20 mouse cellular contexts compared by ENCODE assay signal in the genomic region with DNA sequence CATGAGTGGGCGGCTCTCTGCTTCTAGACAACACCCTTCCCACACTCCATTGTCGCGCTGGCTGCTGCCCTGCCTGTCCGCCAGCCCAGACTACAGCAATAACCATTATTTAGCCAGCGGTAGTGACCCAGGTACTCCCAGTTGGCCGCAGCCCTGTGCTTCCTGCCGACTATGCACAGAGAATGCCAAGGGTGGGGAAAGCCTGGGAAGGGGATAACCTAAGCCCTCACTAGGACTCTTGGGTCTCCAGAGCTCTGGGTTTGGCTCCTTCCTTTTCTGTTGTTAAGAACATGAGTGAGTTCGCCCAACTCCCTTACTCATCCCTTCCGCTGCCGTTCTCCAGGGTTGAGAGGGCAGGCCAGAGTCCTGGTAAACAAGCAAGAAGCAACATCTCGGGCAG. TPM values are rescaled to one million over a fixed set of nuclear protein-coding genes. Genes with fewer than 3 reads are reported as not detected.
DNase-seq lines count a peak whose midpoint lies in the region; ATAC-seq and TF ChIP-seq lines count a peak whose summit lies in the region.
"Had no signal": no experiment of that assay in that cellular context is flagged by ENCODE, and none has a peak within 500 bp of the region (broad histone marks: within the 10 kb centered on the region; RNA-seq: fewer than 3 reads in every experiment).

No protein-coding gene starts in this region.

- ATAC-seq in heart, embryonic 11.5 days (replicated peaks; ENCODE audit: insufficient number of reproducible peaks, low FRiP score, low TSS enrichment) = no peak
- ATAC-seq in lung, embryonic 15.5 days (ENCODE audit: borderline replicate concordance, extremely low read depth, low FRiP score, low TSS enrichment) = no peak
- ATAC-seq: forebrain, postnatal 0 days; hindbrain, embryonic 16.5 days had no signal

- 36% methylated on average over 11 of the region's 11 CpGs for WGBS in heart, adult 2 months
- WGBS in heart, embryonic 11.5 days (ENCODE audit: insufficient replicate concordance) = 85% methylated on average over 11 of the region's 11 CpGs
- 76% methylated on average over 11 of the region's 11 CpGs for WGBS in lung, embryonic 15.5 days

- H3K4me2 ChIP-seq in heart, embryonic 11.5 days = no peak overlapping the region
- no peak overlapping the region for H3K4me2 ChIP-seq in lung, embryonic 15.5 days

- H3K79me2 ChIP-seq in heart, adult 2 months (replicated peaks; ENCODE audit: control insufficient read depth, insufficient read depth, low read length) = no peaks in the 10 kb centered on the region

- 0 out of 2 replicates have a peak, but pooled peaks have one; percentile 11 for TF ChIP-seq POLR2A in heart, adult 2 months (IDR thresholded peaks at IDR 0.05; ENCODE audit: insufficient read depth, low read depth, low read length)

- no peak overlapping the region for H3K4me3 ChIP-seq in heart, adult 2 months
- H3K4me3 ChIP-seq in heart, embryonic 11.5 days (ENCODE audit: low read depth, low read length) = no peak overlapping the region
- H3K4me3 ChIP-seq in lung, embryonic 15.5 days = no peak overlapping the region

- peak; percentile 40 for DNase-seq in adrenal gland, postnatal 10 days
- DNase-seq in adrenal gland, postnatal 4 days (ENCODE audit: low spot score in 2 of 2) = no peak
- DNase-seq in heart, adult 2 months = peak; percentile 56 to 62
- DNase-seq in lung, postnatal 36 days = no peak
- peak; percentile 3 for DNase-seq in yolk sac, embryonic 10.5 days (ENCODE audit: low spot score)
- DNase-seq in T-cell, adult 2 months (ENCODE audit: low spot score) = no peak
- DNase-seq: adrenal gland, postnatal 25 days; cerebellum, postnatal 10 days; forebrain, postnatal 0 days; kidney, adult 11 months; lung, adult 2 months; right cerebral cortex, adult 18-20 months had no signal

- H3K36me3 ChIP-seq in heart, adult 2 months (ENCODE audit: control insufficient read depth, insufficient read depth, low read length) = no peaks in the 10 kb centered on the region
- H3K36me3 ChIP-seq in heart, embryonic 11.5 days (ENCODE audit: control insufficient read depth, insufficient read depth, low read length) = peaks cover 23% of the 10 kb centered on the region; the same call in 1 of the 2 replicates
- peaks cover 66% of the 10 kb centered on the region for H3K36me3 ChIP-seq in lung, embryonic 15.5 days

- H3K9me3 ChIP-seq in heart, embryonic 11.5 days (replicated peaks; ENCODE audit: control insufficient read depth, low read length) = no peaks in the 10 kb centered on the region
- no peaks in the 10 kb centered on the region for H3K9me3 ChIP-seq in lung, embryonic 15.5 days

- H3K27me3 ChIP-seq in heart, adult 2 months (ENCODE audit: control insufficient read depth, insufficient read depth, low read length) = no peaks in the 10 kb centered on the region
- H3K27me3 ChIP-seq in heart, embryonic 11.5 days (ENCODE audit: control insufficient read depth, insufficient read depth, low read length) = no peaks in the 10 kb centered on the region
- no peaks in the 10 kb centered on the region for H3K27me3 ChIP-seq in lung, embryonic 15.5 days

- TF ChIP-seq EP300 in heart, adult 2 months (IDR thresholded peaks at IDR 0.05; ENCODE audit: insufficient read depth, low read depth, low read length) = 0 out of 2 replicates have a peak, but pooled peaks have one; percentile 5

- no peak for TF ChIP-seq CTCF in heart, adult 2 months (IDR thresholded peaks at IDR 0.05)

- intact Hi-C loops in heart, adult 2 months (cut with DNase I) = no loop called here

- H3K4me1 ChIP-seq in heart, adult 2 months (ENCODE audit: control insufficient read depth, insufficient read depth, low read length) = peaks cover 20% of the 10 kb centered on the region
- no peaks in the 10 kb centered on the region for H3K4me1 ChIP-seq in heart, embryonic 11.5 days (ENCODE audit: control insufficient read depth, insufficient read depth, low read length)
- H3K4me1 ChIP-seq in lung, embryonic 15.5 days = 0 out of 2 replicates have a peak, but pooled peaks cover 8% of the 10 kb centered on the region

- no peak overlapping the region for H3K9ac ChIP-seq in heart, adult 2 months (ENCODE audit: low read depth, low read length)
- H3K9ac ChIP-seq in heart, embryonic 11.5 days (ENCODE audit: low read depth, low read length) = no peak overlapping the region
- H3K9ac ChIP-seq in lung, embryonic 15.5 days = no peak overlapping the region
- H3K9ac ChIP-seq: forebrain, postnatal 0 days had no signal

- peak overlapping the region; percentile 73 for H3K27ac ChIP-seq in heart, adult 2 months
- H3K27ac ChIP-seq in heart, embryonic 11.5 days (ENCODE audit: low read depth, low read length) = no peak overlapping the region
- H3K27ac ChIP-seq in lung, embryonic 15.5 days = 0 out of 2 replicates have a peak overlapping the region, but pooled peaks have one; percentile 3

RNA-seq across cellular contexts. Expression of a gene that starts 8.6 kb away (rescaled TPM):
- total RNA-seq in adrenal gland, postnatal 10 days (2021) = 1 to 10 TPM; 2.0 to 3.1 TPM
- total RNA-seq in adrenal gland, postnatal 4 days (2021) = 1 to 10 TPM; 6.6 to 6.7 TPM
- total RNA-seq in heart, adult 2 months (2021) = 1 to 10 TPM in 1 of 2 experiments, under 1 TPM in 1; 0.64 to 1.6 TPM
- 2.3 and 2.7 TPM in 2 replicates for polyA plus RNA-seq in heart, adult 2 months (2012; rRNA removed)
- 8.2 and 8.3 TPM in 2 replicates for polyA plus RNA-seq in heart, embryonic 11.5 days (2014; fragmentation: Nextera tagmentation; extraction: Ambion mirVana)
- polyA plus RNA-seq in lung, embryonic 15.5 days (2015; fragmentation: Nextera tagmentation; extraction: Ambion mirVana) = 4.2 and 4.4 TPM in 2 replicates

RNA-seq across cellular contexts. Expression of a gene that starts 33.2 kb away (rescaled TPM):
- total RNA-seq in adrenal gland, postnatal 10 days (2021) = 100 to 1,000 TPM; 107 to 122 TPM
- total RNA-seq in adrenal gland, postnatal 4 days (2021) = 100 to 1,000 TPM; 184 to 192 TPM
- 10 to 100 TPM; 28.2 to 31.6 TPM for total RNA-seq in heart, adult 2 months (2021)
- 31.1 and 38.5 TPM in 2 replicates for polyA plus RNA-seq in heart, adult 2 months (2012; rRNA removed)
- 30.0 and 37.5 TPM in 2 replicates for polyA plus RNA-seq in heart, embryonic 11.5 days (2014; fragmentation: Nextera tagmentation; extraction: Ambion mirVana)
- polyA plus RNA-seq in lung, embryonic 15.5 days (2015; fragmentation: Nextera tagmentation; extraction: Ambion mirVana) = 153 and 160 TPM in 2 replicates

RNA-seq across cellular contexts. Expression of a gene that starts 49.8 kb away (rescaled TPM):
- total RNA-seq in adrenal gland, postnatal 10 days (2021) = 100 to 1,000 TPM; 958 to 975 TPM
- 1,000 to 10,000 TPM; 1,280 to 1,304 TPM for total RNA-seq in adrenal gland, postnatal 4 days (2021)
- 100 to 1,000 TPM; 509 to 574 TPM for total RNA-seq in heart, adult 2 months (2021)
- polyA plus RNA-seq in heart, adult 2 months (2012; rRNA removed) = 103 and 140 TPM in 2 replicates
- polyA plus RNA-seq in heart, embryonic 11.5 days (2014; fragmentation: Nextera tagmentation; extraction: Ambion mirVana) = 461 and 517 TPM in 2 replicates
- polyA plus RNA-seq in lung, embryonic 15.5 days (2015; fragmentation: Nextera tagmentation; extraction: Ambion mirVana) = 457 and 490 TPM in 2 replicates

RNA-seq across cellular contexts. Expression of a gene that starts 52.0 kb away (rescaled TPM):
- total RNA-seq in adrenal gland, postnatal 10 days (2021) = 1 to 10 TPM in 1 of 2 experiments, under 1 TPM in 1; 0.69 to 1.3 TPM
- 1 to 10 TPM; 1.2 to 1.8 TPM for total RNA-seq in adrenal gland, postnatal 4 days (2021)
- total RNA-seq in heart, adult 2 months (2021) = under 1 TPM; 0.29 to 0.45 TPM
- 0.29 and 0.43 TPM in 2 replicates for polyA plus RNA-seq in heart, adult 2 months (2012; rRNA removed)
- 0.66 and 1.3 TPM in 2 replicates for polyA plus RNA-seq in heart, embryonic 11.5 days (2014; fragmentation: Nextera tagmentation; extraction: Ambion mirVana)
- polyA plus RNA-seq in lung, embryonic 15.5 days (2015; fragmentation: Nextera tagmentation; extraction: Ambion mirVana) = 0.42 and 0.64 TPM in 2 replicates

RNA-seq across cellular contexts. Expression of a gene that starts 56.3 kb away (rescaled TPM):
- under 1 TPM in 1 of 2 experiments, not detected in 1; 0.51 TPM for total RNA-seq in adrenal gland, postnatal 10 days (2021)
- total RNA-seq in adrenal gland, postnatal 4 days (2021) = under 1 TPM in 1 of 2 experiments, not detected in 1; 0.87 TPM
- not detected for total RNA-seq in heart, adult 2 months (2021)
- polyA plus RNA-seq in heart, adult 2 months (2012; rRNA removed) = 0.20 TPM in 1 of 2 replicates, not detected in the other
- 0.38 TPM in 1 of 2 replicates, not detected in the other for polyA plus RNA-seq in heart, embryonic 11.5 days (2014; fragmentation: Nextera tagmentation; extraction: Ambion mirVana)
- 0.85 TPM in 1 of 2 replicates, not detected in the other for polyA plus RNA-seq in lung, embryonic 15.5 days (2015; fragmentation: Nextera tagmentation; extraction: Ambion mirVana)
- total RNA-seq: adrenal gland, postnatal 25 days; forebrain, postnatal 0 days; heart, postnatal 10 days; megakaryocyte-erythroid progenitor cell, adult 5-6 weeks; midbrain, postnatal 0 days had no signal
- polyA plus RNA-seq: embryonic facial prominence, embryonic 14.5 days; midbrain, postnatal 0 days; thymus, postnatal 0 days had no signal

Comparison
In these comparisons a context has a peak if more than half of its experiments do, and no peak if none do; other contexts are left out.
1. DNase-seq: peak in adrenal gland, postnatal 10 days (single experiment), heart, adult 2 months (2 of 2) and yolk sac, embryonic 10.5 days (single experiment); none in adrenal gland, postnatal 4 days (0 of 2), lung, postnatal 36 days (single experiment) and T-cell, adult 2 months (single experiment).